In the genomic region with DNA sequence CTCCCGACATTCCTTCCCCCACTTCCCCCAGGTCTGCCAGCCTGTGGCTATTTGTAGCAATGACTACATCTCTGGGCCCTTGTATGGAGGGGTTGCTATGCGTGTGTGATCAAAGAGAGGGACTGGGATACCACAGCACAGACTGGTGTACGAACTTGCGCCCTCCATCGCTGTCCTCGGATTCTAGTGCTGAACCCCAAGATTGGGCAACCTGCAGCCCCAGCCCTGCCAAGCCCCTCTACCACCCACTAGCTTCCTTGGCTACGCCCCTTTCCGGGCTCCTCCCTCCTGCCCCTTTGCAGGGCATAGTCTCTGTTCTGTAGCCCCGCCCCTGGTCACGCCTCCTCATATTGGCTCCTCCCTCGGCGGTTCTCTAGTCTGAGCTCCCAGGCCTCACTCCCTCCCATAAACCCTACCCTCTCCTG, we compare ENCODE assay signal across 8 mouse cellular contexts. TPM values are rescaled to one million over a fixed set of nuclear protein-coding genes. Genes with fewer than 3 reads are reported as not detected.
DNase-seq lines count a peak whose midpoint lies in the region; ATAC-seq and TF ChIP-seq lines count a peak whose summit lies in the region.

A gene (plus strand): TSS at position 406 of the 425 bp plus-strand sequence.

- H3K27me3 ChIP-seq in cerebellum, adult 2 months (ENCODE audit: control insufficient read depth, insufficient read depth, low read length) = no peaks in the 10 kb centered on the region
- peaks cover 6% of the 10 kb centered on the region; the same call in 1 of the 2 replicates for H3K27me3 ChIP-seq in lung, embryonic 15.5 days

- WGBS in cerebellum, adult 2 months = 3% methylated on average over 12 of the region's 12 CpGs
- 3% methylated on average over 12 of the region's 12 CpGs for WGBS in lung, embryonic 15.5 days

- H3K9me3 ChIP-seq in lung, embryonic 15.5 days = no peaks in the 10 kb centered on the region

- peak; percentile 61 for DNase-seq in MN1 (ENCODE audit: low spot score)
- DNase-seq in cerebellum, adult 2 months = peak; percentile 96
- DNase-seq in forelimb bud, embryonic 11.5 days (ENCODE audit: low read depth, low spot score) = peak; percentile 71
- peak; percentile 85 for DNase-seq in heart, postnatal 4 days
- peak; percentile 93 for DNase-seq in layer of hippocampus, adult 9-11 months
- DNase-seq in ovary, postnatal 10 days (ENCODE audit: low spot score) = peak; percentile 15
- peak; percentile 80 for DNase-seq in thymus, postnatal 4 days

- H3K36me3 ChIP-seq in lung, embryonic 15.5 days = no peaks in the 10 kb centered on the region

- ATAC-seq in lung, embryonic 15.5 days (ENCODE audit: borderline replicate concordance, extremely low read depth, low FRiP score, low TSS enrichment) = peak; percentile 85

- H3K4me3 ChIP-seq in cerebellum, adult 2 months (replicated peaks; ENCODE audit: insufficient read depth, low read depth, low read length) = peak within 1 kb of the TSS; percentile 97
- peak within 1 kb of the TSS; percentile 47 for H3K4me3 ChIP-seq in lung, embryonic 15.5 days

- peaks cover 35% of the 10 kb centered on the region for H3K4me1 ChIP-seq in cerebellum, adult 2 months (ENCODE audit: control insufficient read depth, insufficient read depth, low read length)
- H3K4me1 ChIP-seq in lung, embryonic 15.5 days = peaks cover 33% of the 10 kb centered on the region

- TF ChIP-seq CTCF in cerebellum, adult 2 months (IDR thresholded peaks at IDR 0.05; ENCODE audit: borderline replicate concordance, insufficient read depth, low read depth, low read length) = no peak

- peak within 1 kb of the TSS; percentile 96 for H3K27ac ChIP-seq in cerebellum, adult 2 months (ENCODE audit: insufficient read depth, low read length)
- H3K27ac ChIP-seq in lung, embryonic 15.5 days = peak within 1 kb of the TSS; percentile 52; the same call in 1 of the 2 replicates

- H3K4me2 ChIP-seq in lung, embryonic 15.5 days = peak within 1 kb of the TSS; percentile 80

- H3K9ac ChIP-seq in lung, embryonic 15.5 days = peak within 1 kb of the TSS; percentile 52

- peak; percentile 43; the same call in 1 of the 2 replicates for TF ChIP-seq POLR2A in cerebellum, adult 2 months (IDR thresholded peaks at IDR 0.05; ENCODE audit: borderline replicate concordance, insufficient read depth, low read length)

RNA-seq across cellular contexts. Expression of the gene that starts here (rescaled TPM):
- 84.6 and 116 TPM in 2 replicates for polyA plus RNA-seq in cerebellum, adult 2 months (2012; rRNA removed)
- 1 to 10 TPM; 2.0 TPM for total RNA-seq in heart, postnatal 4 days (2021)
- 0.10 and 0.12 TPM in 2 replicates for polyA plus RNA-seq in lung, embryonic 15.5 days (2015; fragmentation: Nextera tagmentation; extraction: Ambion mirVana)

Comparison
In these comparisons a context has a peak if more than half of its experiments do, and no peak if none do; other contexts are left out.
1. Peak in every context shown above with its lines: DNase-seq, ATAC-seq, H3K4me3 ChIP-seq and H3K27ac ChIP-seq.
2. RNA of the gene that starts here (polyA plus RNA-seq): 84.6 to 116 TPM in cerebellum, adult 2 months; 0.10 to 0.12 TPM in lung, embryonic 15.5 days; every median in the first group is over 10 times any median in the second.
3. Peak in ATAC-seq, H3K4me3 ChIP-seq, H3K27ac ChIP-seq, H3K9ac ChIP-seq and H3K4me2 ChIP-seq in lung, embryonic 15.5 days; RNA of the gene not detected or under 1 TPM.
4. DNase-seq: peak in every context shown above with its lines; median percentile 96 in cerebellum, adult 2 months; 93 in layer of hippocampus, adult 9-11 months; 85 in heart, postnatal 4 days; 80 in thymus, postnatal 4 days; 71 in forelimb bud, embryonic 11.5 days; 61 in MN1; 15 in ovary, postnatal 10 days.